Mouse (Mus musculus) heart, embryonic 15.5 days (tissue): ENCODE results near the gene Pitpna. TPM values are rescaled to one million over a fixed set of nuclear protein-coding genes. Genes with fewer than 3 reads are reported as not detected.
A peak's percentile ranks its signal among the peaks of the same experiment; 100 is the strongest.

Experiments
- ATAC-seq: fragments of 200-750 bp; cut with Nextera tagmentation; replicated peaks from 2 replicates; pipeline ENCODE4 v1.8.0; 2017; ENCODE audit warnings: low read depth, moderate TSS enrichment; ENCODE audit not compliant: insufficient number of reproducible peaks, insufficient read depth, low FRiP score
- H3K27ac ChIP-seq: fragments of 300-500 bp; sonication (generic); 2 replicates; pipeline ENCODE4 v1.5.1; 2015; ENCODE audit warnings: mild to moderate bottlenecking, inconsistent platforms
- H3K27me3 ChIP-seq: fragments of 300-500 bp; sonication (generic); 2 replicates; pipeline ENCODE4 v1.6.1; 2015; ENCODE audit warnings: inconsistent platforms
- H3K36me3 ChIP-seq: fragments of 300-500 bp; sonication (generic); 2 replicates; pipeline ENCODE4 v1.6.1; 2015; ENCODE audit warnings: mild to moderate bottlenecking, inconsistent platforms
- H3K4me1 ChIP-seq: fragments of 300-500 bp; sonication (generic); replicated peaks from 2 replicates; pipeline ENCODE4 v1.6.1; 2015; ENCODE audit warnings: inconsistent platforms
- H3K4me2 ChIP-seq: fragments of 300-500 bp; sonication (generic); 2 replicates; pipeline ENCODE4 v1.6.1; 2015; ENCODE audit warnings: inconsistent platforms, mild to moderate bottlenecking, moderate library complexity
- H3K4me3 ChIP-seq: fragments of 300-500 bp; sonication (generic); 2 replicates; pipeline ENCODE4 v1.5.1; 2015; ENCODE audit warnings: mild to moderate bottlenecking, inconsistent platforms
- H3K9ac ChIP-seq: fragments of 300-500 bp; sonication (generic); 2 replicates; pipeline ENCODE4 v1.6.1; 2015; ENCODE audit warnings: mild to moderate bottlenecking, inconsistent platforms
- H3K9me3 ChIP-seq: fragments of 300-500 bp; sonication (generic); replicated peaks from 2 replicates; pipeline ENCODE4 v1.6.1; 2016; ENCODE audit warnings: inconsistent platforms
- WGBS: fragments of 180-500 bp; shearing (Covaris S2); methylation state at CpG from one replicate; pipeline ENCODE4 v1.1.7; 2015; ENCODE audit warnings: mixed read lengths; 5-methylcytosine and 5-hydroxymethylcytosine counted together
- polyA plus RNA-seq: library from polyadenylated mRNA; unstranded; fragments of >200 nt; fragmentation: Nextera tagmentation; extraction: Ambion mirVana; gene quantifications from 2 replicates; pipeline ENCODE4 v1.2.1, GENCODE M21; 2015

The Pitpna gene
- polyA plus RNA-seq, 1 experiment from 2014 or later, result 63.4 TPM

- no peak overlapping the region for H3K9ac ChIP-seq
- 75% methylated on average over 9 of the region's 9 CpGs for WGBS
- H3K4me2 ChIP-seq, result no peak overlapping the region
- peaks cover 27% of the 10 kb centered on the region for H3K4me1 ChIP-seq
- no peak for ATAC-seq
- H3K9me3 ChIP-seq, result no peaks in the 10 kb centered on the region
- no peaks in the 10 kb centered on the region; the same call in 1 of the 2 replicates for H3K36me3 ChIP-seq
- H3K4me3 ChIP-seq, result no peak overlapping the region
- H3K27me3 ChIP-seq, result no peaks in the 10 kb centered on the region
- no peak overlapping the region for H3K27ac ChIP-seq
Measured at GRCm38 (mm10) chr11:75644684-75645083, 56.8 kb downstream of the Pitpna start.

GRCm38 (mm10) chr11:75647681-75648211, 59.8 kb downstream of the Pitpna start:
- no peak overlapping the region for H3K9ac ChIP-seq
- 32% methylated on average over 6 of the region's 6 CpGs for WGBS
- peak overlapping the region; percentile 96 for H3K27ac ChIP-seq
- H3K9me3 ChIP-seq, result no peaks in the 10 kb centered on the region
- no peak; the same call in 1 of the 2 replicates for ATAC-seq
- H3K4me3 ChIP-seq, result no peak overlapping the region
- H3K4me2 ChIP-seq, result no peak overlapping the region
- peaks cover 46% of the 10 kb centered on the region for H3K4me1 ChIP-seq
- H3K36me3 ChIP-seq, result no peaks in the 10 kb centered on the region
- H3K27me3 ChIP-seq, result no peaks in the 10 kb centered on the region

- peak; percentile 12; the same call in 1 of the 2 replicates for ATAC-seq
- Histone ChIP-seq H3K4me3 (no peak overlapping the region), H3K4me2 (no peak overlapping the region), H3K9me3 (no peaks in the 10 kb centered on the region), H3K36me3 (no peaks in the 10 kb centered on the region), H3K27me3 (no peaks in the 10 kb centered on the region), H3K27ac (peak overlapping the region; percentile 96), H3K4me1 (peaks cover 60% of the 10 kb centered on the region), H3K9ac (0 out of 2 replicates have a peak overlapping the region, but pooled peaks have one; percentile 25)
- WGBS, result 57% methylated on average over 4 of the region's 4 CpGs
Measured at GRCm38 (mm10) chr11:75649155-75649561, 61.3 kb downstream of the Pitpna start.

GRCm38 (mm10) chr11:75650311-75650710, 62.4 kb downstream of the Pitpna start, which contains the start of gene Myo1c:
Gene Myo1c (plus strand): TSS chr11:75650504.
- Histone ChIP-seq H3K9ac (peak within 1 kb of the TSS; percentile 89), H3K36me3 (no peaks in the 10 kb centered on the region), H3K27me3 (no peaks in the 10 kb centered on the region), H3K27ac (peak within 1 kb of the TSS; percentile 96), H3K4me1 (peaks cover 71% of the 10 kb centered on the region), H3K4me2 (peak within 1 kb of the TSS; percentile 86), H3K9me3 (no peaks in the 10 kb centered on the region), H3K4me3 (peak within 1 kb of the TSS; percentile 80)
- WGBS, result 62% methylated on average over 7 of the region's 7 CpGs
- ATAC-seq, result no peak

GRCm38 (mm10) chr11:75650958-75651425, 63.1 kb downstream of the Pitpna start:
- Histone ChIP-seq H3K4me3 (peak overlapping the region; percentile 80), H3K9me3 (no peaks in the 10 kb centered on the region), H3K4me1 (peaks cover 75% of the 10 kb centered on the region), H3K9ac (peak overlapping the region; percentile 89), H3K27ac (peak overlapping the region; percentile 96), H3K27me3 (no peaks in the 10 kb centered on the region), H3K36me3 (no peaks in the 10 kb centered on the region), H3K4me2 (peak overlapping the region; percentile 86)
- ATAC-seq, result no peak
- 41% methylated on average over 13 of the region's 13 CpGs for WGBS

- under 1% methylated on average over 54 of the region's 54 CpGs for WGBS
- peaks cover 79% of the 10 kb centered on the region for H3K4me1 ChIP-seq
Measured at GRCm38 (mm10) chr11:75651426-75652221, 63.7 kb downstream of the Pitpna start.

GRCm38 (mm10) chr11:75652222-75652941, 64.5 kb downstream of the Pitpna start:
- H3K36me3 ChIP-seq, result peaks cover 2% of the 10 kb centered on the region; the same call in 1 of the 2 replicates
- peak overlapping the region; percentile 86 for H3K4me2 ChIP-seq
- H3K9me3 ChIP-seq, result no peaks in the 10 kb centered on the region
- 27% methylated on average over 20 of the region's 20 CpGs for WGBS
- H3K4me3 ChIP-seq, result peak overlapping the region; percentile 80
- H3K9ac ChIP-seq, result peak overlapping the region; percentile 89
- no peaks in the 10 kb centered on the region for H3K27me3 ChIP-seq
- no peak for ATAC-seq
- H3K4me1 ChIP-seq, result peaks cover 82% of the 10 kb centered on the region
- peak overlapping the region; percentile 96 for H3K27ac ChIP-seq

More at GRCm38 (mm10) chr11:75651426-75652221, 63.7 kb downstream of the Pitpna start:
- Histone ChIP-seq H3K9me3 (no peaks in the 10 kb centered on the region), H3K36me3 (no peaks in the 10 kb centered on the region), H3K27ac (peak overlapping the region; percentile 96), H3K4me3 (peak overlapping the region; percentile 80), H3K9ac (peak overlapping the region; percentile 89), H3K27me3 (no peaks in the 10 kb centered on the region), H3K4me2 (peak overlapping the region; percentile 86)
- ATAC-seq, result peak; percentile 47

GRCm38 (mm10) chr11:75652942-75653684, 65.2 kb downstream of the Pitpna start:
- H3K9ac ChIP-seq, result peak overlapping the region; percentile 52
- peak overlapping the region; percentile 80 for H3K4me3 ChIP-seq
- WGBS, result 30% methylated on average over 14 of the region's 14 CpGs
- peaks cover 78% of the 10 kb centered on the region for H3K4me1 ChIP-seq
- no peaks in the 10 kb centered on the region for H3K27me3 ChIP-seq
- H3K27ac ChIP-seq, result peak overlapping the region; percentile 96
- peak overlapping the region; percentile 86 for H3K4me2 ChIP-seq
- H3K36me3 ChIP-seq, result peaks cover 8% of the 10 kb centered on the region
- H3K9me3 ChIP-seq, result no peaks in the 10 kb centered on the region
- no peak for ATAC-seq

GRCm38 (mm10) chr11:75653781-75654470, 66.0 kb downstream of the Pitpna start:
- WGBS, result under 1% methylated on average over 41 of the region's 45 CpGs
- Histone ChIP-seq H3K9ac (peak overlapping the region; percentile 52), H3K27ac (peak overlapping the region; percentile 94), H3K4me2 (peak overlapping the region; percentile 86), H3K9me3 (no peaks in the 10 kb centered on the region), H3K4me1 (peaks cover 70% of the 10 kb centered on the region), H3K4me3 (peak overlapping the region; percentile 80), H3K36me3 (peaks cover 17% of the 10 kb centered on the region), H3K27me3 (no peaks in the 10 kb centered on the region)
- ATAC-seq, result peak; percentile 72
